8 mouse cellular contexts compared by ENCODE assay signal in genomic region chr19:46317546-46317885, GRCm38 (mm10). TPM values are rescaled to one million over a fixed set of nuclear protein-coding genes. Genes with fewer than 3 reads are reported as not detected.
A peak's percentile ranks its signal among the peaks of the same experiment; 100 is the strongest.
DNase-seq lines count a peak whose midpoint lies in the region; ATAC-seq and TF ChIP-seq lines count a peak whose summit lies in the region.

No protein-coding gene starts in this region.

- peaks cover 63% of the 10 kb centered on the region for H3K4me1 ChIP-seq in heart, embryonic 10.5 days
- H3K4me1 ChIP-seq in testis, adult 2 months (ENCODE audit: control insufficient read depth, insufficient read depth, low read length): peaks cover 23% of the 10 kb centered on the region
- H3K4me1 ChIP-seq in hindbrain, embryonic 10.5 days (replicated peaks): peaks cover 71% of the 10 kb centered on the region
- H3K4me1 ChIP-seq in liver, embryonic 15.5 days (replicated peaks): peaks cover 67% of the 10 kb centered on the region

- TF ChIP-seq POLR2A in testis, adult 2 months (IDR thresholded peaks at IDR 0.05; ENCODE audit: control insufficient read depth, low read depth, low read length): no peak

- no peak for ATAC-seq in liver, embryonic 15.5 days (ENCODE audit: insufficient read depth)

- peak overlapping the region; percentile 78 for H3K27ac ChIP-seq in heart, embryonic 10.5 days
- H3K27ac ChIP-seq in testis, adult 2 months (ENCODE audit: control insufficient read depth, insufficient read depth, low read depth, low read length): no peak overlapping the region
- peak overlapping the region; percentile 59 for H3K27ac ChIP-seq in hindbrain, embryonic 10.5 days
- no peak overlapping the region for H3K27ac ChIP-seq in liver, embryonic 15.5 days (replicated peaks)

- no peak for TF ChIP-seq CTCF in testis, adult 2 months (IDR thresholded peaks at IDR 0.05; ENCODE audit: control insufficient read depth, insufficient read depth, insufficient replicate concordance, low read depth, low read length)

- under 1% methylated on average over 45 of the region's 48 CpGs for WGBS in heart, embryonic 10.5 days
- WGBS in hindbrain, embryonic 10.5 days: 1% methylated on average over 48 of the region's 48 CpGs
- WGBS in liver, embryonic 15.5 days (ENCODE audit: insufficient replicate concordance): 1% methylated on average over 47 of the region's 48 CpGs

- H3K27me3 ChIP-seq in heart, embryonic 10.5 days (ENCODE audit: insufficient read depth, poor library complexity, severe bottlenecking): peaks cover 100% of the 10 kb centered on the region
- H3K27me3 ChIP-seq in testis, adult 2 months (ENCODE audit: control insufficient read depth, insufficient read depth, low read length): peaks cover 3% of the 10 kb centered on the region; the same call in 1 of the 2 replicates
- H3K27me3 ChIP-seq in hindbrain, embryonic 10.5 days (ENCODE audit: insufficient read depth, poor library complexity, severe bottlenecking): peaks cover 99% of the 10 kb centered on the region
- H3K27me3 ChIP-seq in liver, embryonic 15.5 days: peaks cover 97% of the 10 kb centered on the region

- no peak for DNase-seq in heart, embryonic 10.5 days (ENCODE audit: low spot score)
- DNase-seq in heart, adult 8-10 months (ENCODE audit: low spot score): no peak
- no peak for DNase-seq in testis, postnatal 14 days (ENCODE audit: low spot score)
- DNase-seq in hindbrain, embryonic 10.5 days (ENCODE audit: low spot score): no peak
- DNase-seq in c-Kit-positive CD71-positive TER-119-positive erythroid progenitor cells, embryonic 14.5 days (ENCODE audit: low spot score): no peak
- DNase-seq in B cell, adult 2 months: no peak

- no peak overlapping the region for H3K9ac ChIP-seq in liver, embryonic 15.5 days

- peaks cover 6% of the 10 kb centered on the region; the same call in 1 of the 2 replicates for H3K36me3 ChIP-seq in heart, embryonic 10.5 days
- no peaks in the 10 kb centered on the region for H3K36me3 ChIP-seq in testis, adult 2 months (ENCODE audit: control insufficient read depth, insufficient read depth, low read length)
- peaks cover 3% of the 10 kb centered on the region; the same call in 1 of the 2 replicates for H3K36me3 ChIP-seq in hindbrain, embryonic 10.5 days
- H3K36me3 ChIP-seq in liver, embryonic 15.5 days (replicated peaks): no peaks in the 10 kb centered on the region

- H3K4me3 ChIP-seq in heart, embryonic 10.5 days: peak overlapping the region; percentile 64
- H3K4me3 ChIP-seq in testis, adult 2 months (ENCODE audit: control insufficient read depth, low read depth, low read length): peak overlapping the region; percentile 79
- H3K4me3 ChIP-seq in hindbrain, embryonic 10.5 days: peak overlapping the region; percentile 51
- H3K4me3 ChIP-seq in liver, embryonic 15.5 days (replicated peaks): peak overlapping the region; percentile 44

- no peaks in the 10 kb centered on the region for H3K9me3 ChIP-seq in heart, embryonic 10.5 days
- H3K9me3 ChIP-seq in hindbrain, embryonic 10.5 days: no peaks in the 10 kb centered on the region
- H3K9me3 ChIP-seq in liver, embryonic 15.5 days (replicated peaks): no peaks in the 10 kb centered on the region

- peak overlapping the region; percentile 66 for H3K4me2 ChIP-seq in liver, embryonic 15.5 days

RNA-seq across cellular contexts. Expression of gene Psd, which starts 9.4 kb away (rescaled TPM):
- 6.9 and 10.1 TPM in 2 replicates for polyA plus RNA-seq in heart, embryonic 10.5 days (2016; fragmentation: Nextera tagmentation; extraction: Ambion mirVana)
- total RNA-seq in heart, adult 8-10 months (2022): under 1 TPM; 0.35 to 0.86 (median 0.53) TPM
- polyA plus RNA-seq in testis, adult 2 months (2012; rRNA removed): 53.7 and 65.2 TPM in 2 replicates
- 4.5 and 9.7 TPM in 2 replicates for polyA plus RNA-seq in hindbrain, embryonic 10.5 days (2016; fragmentation: Nextera tagmentation; extraction: Ambion mirVana)
- 5.0 and 5.7 TPM in 2 replicates for polyA plus RNA-seq in liver, embryonic 15.5 days (2015; fragmentation: Nextera tagmentation; extraction: Ambion mirVana)

RNA-seq across cellular contexts. Expression of gene Fbxl15, which starts 10.5 kb away (rescaled TPM):
- 10.3 and 11.3 TPM in 2 replicates for polyA plus RNA-seq in heart, embryonic 10.5 days (2016; fragmentation: Nextera tagmentation; extraction: Ambion mirVana)
- 1 to 10 TPM; 4.0 to 6.4 (median 5.6) TPM for total RNA-seq in heart, adult 8-10 months (2022)
- 21.5 and 23.5 TPM in 2 replicates for polyA plus RNA-seq in testis, adult 2 months (2012; rRNA removed)
- polyA plus RNA-seq in hindbrain, embryonic 10.5 days (2016; fragmentation: Nextera tagmentation; extraction: Ambion mirVana): 23.2 and 28.2 TPM in 2 replicates
- polyA plus RNA-seq in liver, embryonic 15.5 days (2015; fragmentation: Nextera tagmentation; extraction: Ambion mirVana): 12.2 and 12.4 TPM in 2 replicates

RNA-seq across cellular contexts. Expression of gene Nfkb2, which starts 13.4 kb away (rescaled TPM):
- polyA plus RNA-seq in heart, embryonic 10.5 days (2016; fragmentation: Nextera tagmentation; extraction: Ambion mirVana): 5.9 and 7.2 TPM in 2 replicates
- 10 to 100 TPM; 17.9 to 22.3 (median 20.1) TPM for total RNA-seq in heart, adult 8-10 months (2022)
- 2.5 and 2.7 TPM in 2 replicates for polyA plus RNA-seq in testis, adult 2 months (2012; rRNA removed)
- polyA plus RNA-seq in hindbrain, embryonic 10.5 days (2016; fragmentation: Nextera tagmentation; extraction: Ambion mirVana): 5.6 and 6.4 TPM in 2 replicates
- polyA plus RNA-seq in liver, embryonic 15.5 days (2015; fragmentation: Nextera tagmentation; extraction: Ambion mirVana): 4.0 and 4.2 TPM in 2 replicates

RNA-seq across cellular contexts. Expression of gene Cuedc2, which starts 21.0 kb away (rescaled TPM):
- 146 and 153 TPM in 2 replicates for polyA plus RNA-seq in heart, embryonic 10.5 days (2016; fragmentation: Nextera tagmentation; extraction: Ambion mirVana)
- 10 to 100 TPM; 76.5 to 91.0 (median 83.5) TPM for total RNA-seq in heart, adult 8-10 months (2022)
- 24.5 and 28.4 TPM in 2 replicates for polyA plus RNA-seq in testis, adult 2 months (2012; rRNA removed)
- 260 and 279 TPM in 2 replicates for polyA plus RNA-seq in hindbrain, embryonic 10.5 days (2016; fragmentation: Nextera tagmentation; extraction: Ambion mirVana)
- 73.0 and 82.8 TPM in 2 replicates for polyA plus RNA-seq in liver, embryonic 15.5 days (2015; fragmentation: Nextera tagmentation; extraction: Ambion mirVana)

RNA-seq across cellular contexts. Expression of gene Mfsd13a, which starts 23.4 kb away (rescaled TPM):
- 5.5 and 9.0 TPM in 2 replicates for polyA plus RNA-seq in heart, embryonic 10.5 days (2016; fragmentation: Nextera tagmentation; extraction: Ambion mirVana)
- 1 to 10 TPM; 3.7 to 4.5 (median 3.8) TPM for total RNA-seq in heart, adult 8-10 months (2022)
- polyA plus RNA-seq in testis, adult 2 months (2012; rRNA removed): 20.0 and 24.3 TPM in 2 replicates
- polyA plus RNA-seq in hindbrain, embryonic 10.5 days (2016; fragmentation: Nextera tagmentation; extraction: Ambion mirVana): 10.0 and 11.9 TPM in 2 replicates
- polyA plus RNA-seq in liver, embryonic 15.5 days (2015; fragmentation: Nextera tagmentation; extraction: Ambion mirVana): 12.5 and 14.8 TPM in 2 replicates

Comparison
In these comparisons a context has a peak if more than half of its experiments do, and no peak if none do; other contexts are left out.
1. H3K27ac ChIP-seq: peak in heart, embryonic 10.5 days (single experiment) and hindbrain, embryonic 10.5 days (single experiment); none in testis, adult 2 months (single experiment) and liver, embryonic 15.5 days (single experiment).
2. Peak in every context shown above with its lines, with median percentiles within 50 percentile points of each other: H3K4me3 ChIP-seq.